Mouse (Mus musculus) inflammation-experienced regulatory T-cells, adult 6 months (primary cell): ENCODE measurements around the gene Usp10. TPM values are rescaled to one million over a fixed set of nuclear protein-coding genes. Genes with fewer than 3 reads are reported as not detected.

Source experiments
- ATAC-seq: one replicate; pipeline ENCODE4 v1.8.0; 2017
- polyA plus RNA-seq, 3 experiments: library from polyadenylated mRNA; unstranded; fragments of 100-300 nt; shearing (Covaris generic); gene quantifications; one replicate each; pipeline ENCODE4 v1.2.1; 2017

The Usp10 gene
- polyA plus RNA-seq, 3 experiments from 2014 or later, result 37.4 to 55.0 (median 43.9) TPM

GRCm38 (mm10) chr8:119967435-119967834, 57.3 kb downstream of the Usp10 start:
- no peak for ATAC-seq

- ATAC-seq, result no peak
These were observed 60.0 kb downstream of the Usp10 start for GRCm38 (mm10) chr8:119970169-119970568.

GRCm38 (mm10) chr8:119972558-119972957, 62.4 kb downstream of the Usp10 start:
- ATAC-seq, result no peak

- no peak for ATAC-seq
These were observed 68.7 kb downstream of the Usp10 start for GRCm38 (mm10) chr8:119978770-119979381.

- no peak for ATAC-seq
These were observed 71.1 kb downstream of the Usp10 start for GRCm38 (mm10) chr8:119981253-119981652.

- ATAC-seq, result no peak
These were observed 73.9 kb downstream of the Usp10 start for GRCm38 (mm10) chr8:119984085-119984484.

GRCm38 (mm10) chr8:119986174-119986573, 76.0 kb downstream of the Usp10 start:
- no peak for ATAC-seq

GRCm38 (mm10) chr8:119988087-119988486, 77.9 kb downstream of the Usp10 start:
- no peak for ATAC-seq

- ATAC-seq, result no peak
These were observed 82.1 kb downstream of the Usp10 start, which contains the start of gene Crispld2 for GRCm38 (mm10) chr8:119992249-119992648. Crispld2 (plus strand) TSS chr8:119992438.

- no peak for ATAC-seq
These were observed 84.0 kb downstream of the Usp10 start for GRCm38 (mm10) chr8:119994114-119994513.

- ATAC-seq, result no peak
These were observed 84.4 kb downstream of the Usp10 start for GRCm38 (mm10) chr8:119994556-119994955.

GRCm38 (mm10) chr8:119997266-119997665, 87.1 kb downstream of the Usp10 start:
- no peak for ATAC-seq

GRCm38 (mm10) chr8:120000461-120000860, 90.3 kb downstream of the Usp10 start:
- ATAC-seq, result no peak

GRCm38 (mm10) chr8:120001712-120002111, 91.6 kb downstream of the Usp10 start:
- ATAC-seq, result no peak

- no peak for ATAC-seq
These were observed 92.2 kb downstream of the Usp10 start for GRCm38 (mm10) chr8:120002348-120002747.

- ATAC-seq, result no peak
These were observed 94.1 kb downstream of the Usp10 start for GRCm38 (mm10) chr8:120004154-120004702.

GRCm38 (mm10) chr8:120004705-120005381, 94.7 kb downstream of the Usp10 start:
- no peak for ATAC-seq

- ATAC-seq, result no peak
These were observed 96.5 kb downstream of the Usp10 start for GRCm38 (mm10) chr8:120006645-120007160.

Other genes starting within 250 kb of the Usp10 start
- not detected for gene Wfdc1, start 244.0 kb upstream of the Usp10 start, polyA plus RNA-seq
- gene Atp2c2, start 210.4 kb upstream of the Usp10 start, polyA plus RNA-seq, result not detected
- gene Tldc1, start 131.9 kb upstream of the Usp10 start, polyA plus RNA-seq, result 1 to 10 TPM; 6.1 to 7.4 (median 7.0) TPM
- 100 to 1,000 TPM; 181 to 242 (median 218) TPM for gene Cotl1, start 69.8 kb upstream of the Usp10 start, polyA plus RNA-seq
- gene Klhl36, start 48.1 kb upstream of the Usp10 start, polyA plus RNA-seq, result 1 to 10 TPM; 6.8 to 8.0 (median 7.1) TPM
- gene Gm20388, start 481 bp downstream of the Usp10 start, polyA plus RNA-seq, result 10 to 100 TPM; 10.8 to 14.1 (median 11.8) TPM
- under 1 TPM in 1 of 3 experiments, not detected in 2; 0.34 TPM for gene Crispld2, start 82.1 kb downstream of the Usp10 start, polyA plus RNA-seq
- 1 to 10 TPM; 5.3 to 6.6 (median 6.2) TPM for gene Zdhhc7, start 191.1 kb downstream of the Usp10 start, polyA plus RNA-seq
- gene 6430548M08Rik, start 203.8 kb downstream of the Usp10 start, polyA plus RNA-seq, result under 1 TPM in 1 of 3 experiments, not detected in 2; 0.64 TPM